19 mouse cellular contexts compared by ENCODE assay signal in genomic region chr11:42309086-42309485, GRCm38 (mm10).
DNase-seq lines count a peak whose midpoint lies in the region; ATAC-seq lines count a peak whose summit lies in the region.
"Had no signal": no experiment of that assay in that cellular context is flagged by ENCODE, and none has a peak within 500 bp of the region (broad histone marks: within the 10 kb centered on the region; RNA-seq: fewer than 3 reads in every experiment).

No protein-coding gene starts in this region.

- no peak for ATAC-seq in cerebellum, adult (ENCODE audit: insufficient number of reproducible peaks, low FRiP score, low TSS enrichment)
- ATAC-seq: forebrain, embryonic 15.5 days; hindbrain, embryonic 16.5 days; intestine, embryonic 15.5 days; Patski had no signal

- DNase-seq in cerebellum, adult 11-12 months, result peak; percentile 56
- DNase-seq in cerebellum, postnatal 14 days, result no peak
- peak; percentile 35 for DNase-seq in cerebellum, adult 8-10 months
- peak; percentile 50 to 58 for DNase-seq in cerebellum, postnatal 25 days
- no peak for DNase-seq in Muller cell, postnatal 12 days (ENCODE audit: inconsistent ontology term)
- DNase-seq: adrenal gland, postnatal 10 days; adrenal gland, postnatal 36 days; embryo, embryonic 11 days; gastrocnemius, postnatal 25 days; heart, adult 18-20 months; heart, postnatal 10 days; heart, postnatal 36 days; kidney, adult 11 months; kidney, adult 8-10 months had no signal

Comparison
In these comparisons a context has a peak if more than half of its experiments do, and no peak if none do; other contexts are left out.
1. DNase-seq: peak in cerebellum, adult 11-12 months (single experiment), cerebellum, adult 8-10 months (single experiment) and cerebellum, postnatal 25 days (2 of 2); none in cerebellum, postnatal 14 days (0 of 2) and Muller cell, postnatal 12 days (single experiment).